Mouse (Mus musculus) right cerebral cortex, adult 18-20 months (tissue): ENCODE measurements around the gene Iqsec1.

ENCODE experiments used
- DNase-seq: peaks from one replicate; pipeline ENCODE4 v3.0.0; 2022; ENCODE audit warnings: mixed read lengths

Gene Iqsec1

DNA sequence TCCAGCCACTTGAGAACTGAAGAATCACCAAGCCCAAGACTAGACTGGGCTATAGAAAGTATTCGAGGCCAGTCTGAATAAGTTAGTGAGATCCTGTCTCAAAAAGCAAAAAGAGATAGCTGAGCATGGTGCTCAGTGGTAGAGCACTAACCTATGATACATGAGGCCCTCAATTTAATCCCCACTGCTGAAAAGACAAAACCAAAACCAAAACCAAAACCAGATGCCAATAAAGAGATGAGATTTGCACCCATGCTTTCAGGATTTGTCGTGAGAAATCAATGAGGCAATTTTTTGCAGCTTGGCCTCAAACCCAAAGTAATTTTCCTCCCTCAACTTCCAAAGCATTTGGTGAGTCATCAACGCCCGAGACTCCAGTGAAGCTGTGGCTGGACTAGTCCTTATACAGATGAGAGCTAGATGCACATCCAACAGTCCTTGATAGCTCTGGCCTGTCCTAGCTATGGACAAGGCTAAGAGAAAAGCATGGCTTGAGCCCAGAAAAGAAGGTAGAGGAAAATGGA is 239.0 kb downstream of the Iqsec1 start:
- no peak for DNase-seq

DNA sequence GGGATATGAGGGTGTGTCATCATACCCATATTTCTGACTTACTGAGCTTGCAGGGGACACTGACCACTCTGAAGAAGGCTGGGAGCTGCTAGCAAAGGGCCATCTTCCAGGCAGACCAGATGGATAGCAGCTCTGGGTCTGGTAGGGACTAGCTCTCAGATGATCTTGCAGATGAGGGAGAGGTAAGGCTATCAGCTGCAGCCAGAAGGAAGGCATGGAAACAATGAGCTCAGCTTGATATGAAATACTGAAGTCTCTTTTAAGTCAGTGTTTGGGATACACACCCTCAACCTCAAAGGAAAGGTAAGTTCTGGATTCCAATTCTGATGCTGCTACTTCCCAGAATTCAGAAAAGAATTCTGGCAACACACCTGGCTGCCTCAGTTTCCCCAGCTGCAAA is 239.5 kb downstream of the Iqsec1 start:
- DNase-seq, result no peak

DNA sequence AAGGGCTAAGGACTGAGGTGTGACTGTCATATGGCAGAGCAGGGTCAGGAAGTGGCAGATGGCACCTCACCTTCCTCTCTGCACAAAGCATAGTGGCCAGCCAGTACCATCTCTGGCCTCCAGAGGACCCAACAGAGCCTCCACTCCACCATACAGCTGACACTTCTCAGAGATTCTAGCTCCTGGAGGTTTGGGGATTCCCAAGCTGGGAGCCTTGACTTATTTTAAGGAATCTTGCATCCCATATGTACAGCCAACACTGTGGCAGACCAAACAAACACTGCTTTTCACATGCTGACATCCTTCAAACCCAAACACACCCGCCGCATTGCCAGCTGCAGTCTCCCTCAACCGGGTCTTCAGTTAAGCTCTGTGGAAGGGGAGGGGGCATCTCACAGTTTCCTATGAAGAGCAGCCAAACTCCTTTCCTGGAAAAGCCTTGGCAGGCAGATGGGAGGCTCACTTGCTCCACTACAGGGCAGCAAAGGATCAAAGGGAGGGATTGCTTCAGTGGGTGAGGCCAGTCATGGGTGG is 242.1 kb downstream of the Iqsec1 start:
- DNase-seq, result no peak

DNA sequence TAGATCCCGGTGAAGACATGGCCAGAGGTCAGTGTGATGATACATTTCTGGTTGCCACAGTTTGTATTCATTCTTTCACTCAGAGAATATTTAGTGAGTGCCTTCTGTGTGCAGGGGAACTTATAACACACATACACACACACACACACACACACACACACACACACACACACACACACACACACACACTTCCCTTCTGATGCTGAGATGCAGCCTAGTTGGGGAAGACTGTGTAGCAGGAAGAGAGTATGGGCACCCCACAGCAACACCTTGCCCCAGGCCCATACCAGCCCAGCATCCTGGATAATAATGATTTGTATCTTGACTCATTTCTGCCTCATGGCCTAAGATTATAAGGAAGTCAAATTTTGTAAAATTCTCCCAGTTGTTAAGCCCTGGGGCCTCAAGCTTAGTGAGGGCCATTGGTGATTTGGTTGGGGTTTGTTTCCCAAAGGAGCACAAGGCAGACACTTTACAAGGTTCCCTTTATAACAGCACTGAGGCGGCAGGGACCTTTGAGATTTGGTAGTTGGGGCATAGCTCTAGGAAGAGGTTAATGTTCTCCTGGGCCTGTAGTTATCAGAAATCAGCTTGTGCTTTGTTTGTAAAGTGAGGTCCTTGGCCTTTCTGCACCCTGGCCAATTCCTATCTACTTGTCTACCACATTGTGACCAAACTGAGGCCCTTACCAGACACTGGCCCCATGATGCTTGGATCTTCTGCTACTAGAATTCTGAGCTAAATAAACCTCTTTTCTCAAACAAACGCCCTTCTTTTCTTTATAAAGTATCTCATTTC is 242.9 kb downstream of the Iqsec1 start:
- no peak for DNase-seq

DNA sequence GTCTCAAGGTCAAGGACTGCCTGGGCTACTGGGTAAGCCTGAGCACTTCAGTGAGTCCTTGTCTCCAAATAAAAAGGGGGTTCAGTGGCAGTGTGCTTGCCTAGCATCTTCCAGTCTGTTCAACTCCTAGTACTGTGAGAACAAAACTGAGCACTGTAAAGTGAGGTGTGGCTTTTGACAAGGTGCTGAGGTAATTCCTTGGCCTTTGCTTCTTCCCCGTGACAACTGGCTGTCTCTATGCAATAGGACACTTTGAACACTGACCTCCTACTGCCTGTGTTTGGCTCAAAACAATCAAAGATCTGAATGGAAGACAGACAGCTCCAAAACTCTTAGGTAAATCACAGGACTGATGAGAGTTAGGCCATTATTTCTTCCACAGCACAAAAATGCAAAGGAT is 246.0 kb downstream of the Iqsec1 start:
- no peak for DNase-seq

DNA sequence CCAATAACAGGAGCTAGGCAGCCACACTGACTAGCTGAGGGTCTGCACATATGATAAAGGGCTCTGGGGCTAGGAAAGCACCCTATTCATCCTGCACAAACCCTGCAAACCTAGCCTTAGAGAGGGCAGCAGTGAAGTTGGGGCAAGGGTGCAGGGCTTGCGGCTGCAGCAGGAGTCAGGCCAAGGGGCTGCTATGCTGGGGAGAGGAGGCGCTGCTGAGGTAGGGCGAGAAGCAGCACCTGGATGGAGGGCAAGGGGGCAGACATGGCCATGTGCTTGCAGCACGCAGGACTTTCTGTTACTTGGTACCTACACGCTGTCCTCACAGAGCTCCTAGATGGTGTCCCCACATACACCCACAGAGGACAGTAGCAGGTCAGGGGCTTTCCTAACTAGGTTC is 246.8 kb downstream of the Iqsec1 start:
- no peak for DNase-seq

DNA sequence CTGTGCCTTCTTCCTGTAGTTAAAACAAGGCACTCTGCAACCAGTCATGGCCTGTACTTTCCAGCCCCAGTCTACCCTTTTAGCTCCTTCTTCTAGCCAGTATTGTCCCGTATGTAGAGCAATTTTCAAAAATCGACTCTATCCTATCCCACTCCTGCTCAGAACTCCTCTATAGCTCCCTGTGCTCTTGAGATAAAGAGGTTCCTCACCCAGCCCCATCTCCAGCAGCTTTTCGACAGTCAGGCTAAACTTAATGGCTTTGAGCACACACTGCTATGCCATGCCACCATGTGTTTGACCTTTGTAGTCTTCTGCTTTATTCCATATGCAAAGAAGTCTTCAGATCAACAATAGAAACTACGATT is 247.4 kb downstream of the Iqsec1 start:
- no peak for DNase-seq

DNA sequence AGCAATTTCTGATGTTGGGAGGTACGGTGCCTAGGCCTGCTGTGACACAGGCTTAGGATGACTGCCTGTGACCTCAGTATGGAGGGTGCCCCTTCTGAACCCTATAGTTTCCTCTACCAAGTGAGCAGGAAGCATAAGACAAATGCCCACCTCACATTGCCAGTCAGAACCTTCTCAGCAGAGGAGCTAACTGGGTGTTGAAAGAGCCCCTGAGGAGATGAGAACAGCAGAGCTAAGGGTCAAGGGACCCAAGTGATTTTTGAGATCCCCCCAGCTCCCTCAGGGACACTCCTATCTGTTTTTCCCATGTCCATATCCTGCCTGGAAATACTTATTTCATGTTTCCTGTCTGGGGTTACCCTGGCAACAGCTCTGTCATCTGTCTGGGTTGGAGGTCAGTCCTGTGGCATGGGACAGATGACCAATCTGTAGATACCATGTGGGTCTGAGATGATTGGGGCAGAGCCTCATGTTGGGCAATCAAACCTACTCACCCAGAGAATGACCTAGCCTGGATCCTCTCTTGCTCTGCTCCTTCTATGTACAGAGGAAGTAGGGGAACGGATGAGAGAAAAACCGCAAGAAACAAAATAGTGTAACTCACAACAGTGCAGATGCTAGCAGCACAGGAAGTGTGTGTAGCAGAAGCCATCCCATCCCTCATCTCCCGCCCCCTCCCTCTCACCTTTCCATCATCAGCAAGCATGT is 248.0 kb downstream of the Iqsec1 start:
- no peak for DNase-seq

DNA sequence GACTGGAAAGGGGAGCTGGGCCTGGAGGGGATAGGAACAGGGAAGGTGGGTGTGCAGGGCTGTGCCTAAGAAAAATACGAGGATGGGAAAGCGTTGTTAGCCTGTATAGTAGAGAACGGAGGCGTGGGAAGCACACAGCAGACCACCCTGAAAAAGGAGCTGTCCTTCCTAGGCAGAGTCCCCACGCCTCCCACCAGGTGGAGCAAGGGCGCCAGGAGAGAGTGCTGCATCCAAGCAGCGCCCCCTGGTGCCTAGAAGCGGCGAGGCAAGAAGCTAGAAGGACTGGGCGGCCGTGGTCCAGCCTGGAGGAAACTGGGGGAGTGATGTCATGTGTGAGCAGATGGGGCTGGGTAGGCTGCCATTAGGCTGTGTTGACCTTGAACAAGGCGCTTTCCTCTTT is 251.1 kb downstream of the Iqsec1 start:
- DNase-seq, result peak; percentile 85

DNA sequence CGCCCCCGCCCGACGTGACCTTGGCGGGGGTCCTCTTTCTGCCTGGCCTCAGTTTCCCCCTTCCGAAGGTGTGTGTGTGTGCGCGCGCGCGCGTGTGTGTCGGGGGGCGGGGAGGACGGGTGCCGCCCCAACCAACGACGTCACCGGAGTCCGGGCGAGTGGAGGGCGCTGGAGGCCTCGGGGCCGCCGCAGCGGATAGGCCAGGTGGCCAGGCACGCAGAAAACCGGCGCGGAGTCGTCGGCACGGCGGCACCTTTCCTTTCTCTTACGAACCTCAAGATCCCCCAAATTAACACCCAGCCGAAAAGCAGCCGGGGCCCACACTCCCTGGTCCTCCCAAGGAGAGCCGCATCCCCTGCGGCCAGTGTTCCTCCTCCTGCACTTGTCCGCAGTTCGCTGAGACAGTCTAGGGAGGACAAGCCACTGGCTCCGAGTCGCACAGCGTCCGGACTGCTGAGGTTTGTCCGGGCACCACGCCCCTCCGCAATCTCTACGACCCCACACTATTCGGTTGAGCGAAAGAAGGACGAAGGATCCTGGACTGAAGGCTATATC is 251.7 kb downstream of the Iqsec1 start:
- DNase-seq, result peak; percentile 52

DNA sequence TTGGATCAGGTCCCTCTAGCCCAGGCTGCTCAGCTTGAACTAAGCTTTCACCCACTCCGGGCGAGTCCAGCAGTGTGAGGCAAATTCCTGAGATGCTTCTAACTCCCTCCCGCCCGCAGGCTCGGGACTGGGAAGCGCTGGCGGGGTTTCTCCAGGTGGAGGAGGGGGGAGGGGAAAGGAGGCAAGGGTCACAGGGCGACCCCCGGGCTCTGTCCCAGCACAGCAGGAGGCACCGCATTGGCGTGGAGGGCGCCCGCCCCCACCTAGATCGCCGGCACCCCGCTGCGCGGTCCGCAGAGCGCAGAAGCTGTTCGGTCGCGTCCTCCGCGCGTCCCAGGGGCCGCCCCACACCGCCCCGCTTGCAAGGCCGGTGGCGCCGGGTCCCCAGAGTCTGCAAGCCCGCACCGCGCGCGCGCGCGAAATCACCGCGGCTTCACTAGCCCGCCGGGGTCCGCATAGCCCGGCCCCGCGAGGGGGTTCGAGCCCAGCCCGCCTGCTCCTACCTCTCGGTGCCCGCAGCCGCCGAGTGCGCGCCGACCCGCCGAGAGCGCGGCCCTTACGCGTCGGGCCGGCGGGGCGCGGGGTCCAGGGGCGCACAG is 252.3 kb downstream of the Iqsec1 start:
- no peak for DNase-seq

DNA sequence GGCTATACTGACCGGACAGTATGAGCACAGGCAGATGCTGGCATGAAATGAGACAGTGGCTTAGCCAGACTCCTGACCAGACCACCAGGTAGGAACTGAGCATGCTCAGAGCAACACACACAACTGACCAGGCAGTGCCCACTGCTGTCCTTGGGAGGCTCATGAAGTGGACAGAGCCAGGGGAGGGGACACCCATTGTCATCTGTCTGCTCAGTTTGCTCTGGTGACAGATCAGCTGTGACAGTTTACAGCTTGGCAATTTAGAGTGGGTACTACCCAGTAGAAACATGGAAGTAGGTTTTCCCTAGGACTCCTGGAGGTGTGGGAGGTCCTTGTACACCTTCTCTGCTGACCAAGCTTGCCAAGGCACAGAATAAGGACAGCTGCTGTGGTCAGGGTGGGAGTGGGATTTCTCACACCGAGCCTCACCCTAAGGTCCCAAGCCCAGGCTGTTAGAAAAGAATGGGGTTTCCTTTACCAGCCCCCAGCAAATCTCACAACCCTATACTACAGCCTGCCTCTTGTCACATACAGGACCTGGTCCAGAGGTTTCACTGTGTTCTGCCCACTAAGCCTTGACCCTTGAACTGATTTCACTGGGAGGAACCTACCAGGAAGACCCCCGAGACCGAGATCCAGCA is 253.0 kb downstream of the Iqsec1 start:
- no peak for DNase-seq

DNA sequence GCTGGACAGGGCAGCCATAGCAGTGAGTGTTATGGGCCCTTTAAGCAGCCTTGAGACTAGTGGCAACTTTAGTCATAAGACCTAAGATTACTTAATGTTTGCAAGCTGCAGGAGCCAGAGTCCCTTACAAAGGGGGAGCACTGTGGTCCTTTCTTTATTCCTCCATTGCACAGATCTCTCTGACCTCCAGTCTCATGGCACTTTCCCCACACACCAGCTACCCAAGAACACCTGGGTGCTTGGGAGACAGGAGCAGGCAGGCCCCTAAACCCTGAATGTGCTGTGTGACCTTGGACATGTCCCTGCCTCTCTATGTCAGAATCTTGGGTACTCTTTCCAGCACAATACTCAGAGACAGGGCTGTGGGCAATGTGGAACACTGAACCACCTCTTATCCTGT is 253.7 kb downstream of the Iqsec1 start:
- DNase-seq, result no peak

DNA sequence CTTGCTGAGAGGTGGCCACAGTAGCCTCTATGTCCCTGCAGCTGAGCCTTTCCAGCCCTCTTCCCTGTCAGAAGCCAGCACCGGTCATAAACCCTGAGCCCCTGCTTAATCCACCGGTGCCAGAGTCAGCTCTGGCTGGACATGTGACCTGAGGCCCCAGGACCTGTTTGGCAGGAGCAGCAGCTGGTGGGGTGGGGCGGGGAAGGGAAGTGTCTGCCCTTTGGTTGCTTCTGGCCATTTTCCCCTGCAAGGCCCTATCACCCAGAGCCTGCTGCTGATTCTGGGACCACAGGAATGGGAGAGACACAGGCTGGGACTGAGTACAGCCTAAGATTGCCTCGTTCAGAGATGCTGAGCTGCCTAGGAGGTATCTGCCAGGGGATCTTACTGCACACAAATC is 257.2 kb downstream of the Iqsec1 start:
- no peak for DNase-seq

DNA sequence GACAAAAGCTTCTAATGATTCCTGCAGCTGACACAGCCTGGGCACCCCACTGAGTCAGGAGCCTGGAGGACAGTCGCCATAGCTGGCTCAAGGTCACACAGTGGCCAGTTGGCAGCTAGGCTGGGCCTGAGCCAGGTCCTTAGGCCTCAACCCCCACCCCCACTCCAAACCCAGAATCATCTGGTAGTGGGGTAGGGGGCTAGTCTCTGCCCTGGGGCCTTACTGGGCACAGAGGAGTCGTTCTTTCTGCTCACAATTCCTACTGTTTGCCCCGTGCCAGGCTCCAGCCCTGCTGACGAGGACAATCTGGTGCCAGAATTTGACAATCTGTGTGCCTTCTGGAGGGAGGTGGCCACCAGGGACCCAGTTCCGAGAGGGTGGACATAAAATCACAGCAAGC is 258.7 kb downstream of the Iqsec1 start:
- peak; percentile 52 for DNase-seq

DNA sequence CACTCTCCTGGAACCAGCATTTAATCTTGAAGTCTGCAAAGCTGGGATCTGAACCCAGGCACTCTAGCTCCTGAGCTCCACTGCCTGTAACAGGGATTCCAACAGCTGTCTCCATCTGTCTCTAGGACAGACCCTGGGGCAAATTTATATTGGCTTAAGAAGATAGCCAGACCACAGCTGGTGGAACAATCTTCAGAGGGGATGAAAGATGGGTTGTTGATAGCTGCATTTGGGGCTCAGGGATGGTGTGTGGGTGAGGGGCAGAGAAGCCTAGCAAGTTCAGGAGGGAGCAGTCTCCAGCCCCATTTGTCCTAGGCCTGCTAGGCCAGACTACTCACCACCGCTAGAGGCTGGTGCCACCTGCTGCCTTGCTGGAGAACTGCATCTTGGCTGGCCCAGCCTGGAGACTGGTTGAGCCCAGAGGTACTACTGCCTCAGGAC is 260.0 kb downstream of the Iqsec1 start:
- peak; percentile 80 for DNase-seq

DNA sequence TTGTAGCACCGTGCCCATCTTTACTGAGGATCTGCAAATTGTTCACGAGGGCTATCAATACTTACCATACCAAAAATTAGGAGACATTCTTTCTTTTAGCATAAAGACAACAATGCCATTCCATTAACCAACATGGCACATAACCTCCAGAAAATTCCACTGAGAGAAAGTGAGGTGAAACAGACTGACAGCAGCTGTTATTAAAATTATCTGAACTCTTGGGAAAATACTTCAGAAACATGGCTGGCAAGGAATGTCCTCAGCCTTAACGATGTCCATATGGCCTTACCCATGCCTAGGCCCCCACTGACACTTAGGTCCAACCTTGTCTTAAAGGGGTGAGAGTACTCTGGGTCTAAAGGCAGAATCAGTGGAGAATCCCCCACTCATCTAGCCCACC is 260.7 kb downstream of the Iqsec1 start:
- DNase-seq, result no peak

DNA sequence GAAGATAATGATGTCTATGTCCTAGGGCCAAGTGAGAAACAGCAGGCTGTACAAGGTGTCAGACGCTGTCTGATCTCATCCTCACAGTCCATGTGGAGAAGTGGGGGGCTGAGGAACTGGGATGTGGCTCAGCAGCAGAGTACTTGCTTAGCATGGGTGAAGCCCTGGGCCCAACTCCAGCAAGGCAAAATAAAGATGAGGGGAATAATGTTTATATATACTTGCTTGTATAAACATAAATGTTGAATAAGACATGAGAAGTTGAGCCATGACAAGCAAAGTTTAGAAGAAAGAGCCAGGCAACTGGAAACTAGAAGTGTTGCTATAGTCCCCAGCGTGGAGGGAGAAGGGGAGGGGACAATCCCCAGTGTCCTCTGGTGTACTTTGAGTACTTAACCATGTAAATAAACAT is 261.8 kb downstream of the Iqsec1 start:
- DNase-seq, result no peak

DNA sequence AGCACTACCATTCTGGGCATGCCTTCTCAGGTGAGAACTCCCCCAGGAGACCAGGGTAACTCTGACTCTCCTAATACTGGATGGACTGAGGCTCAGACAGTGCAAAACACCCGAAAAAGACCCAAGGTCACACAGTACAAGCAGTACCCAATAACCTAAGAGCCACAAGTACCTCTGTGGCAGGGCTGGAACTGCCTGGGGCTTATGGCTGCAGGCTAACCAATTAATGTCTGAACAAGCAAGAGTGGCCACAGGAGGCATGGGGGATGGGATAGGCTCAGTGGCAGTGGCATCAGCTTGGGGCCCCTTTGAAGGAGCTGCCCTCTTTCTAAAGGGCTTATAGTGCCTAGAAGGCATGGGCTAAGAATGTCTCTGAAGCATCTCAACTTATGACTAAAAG is 263.0 kb downstream of the Iqsec1 start:
- DNase-seq, result no peak

DNA sequence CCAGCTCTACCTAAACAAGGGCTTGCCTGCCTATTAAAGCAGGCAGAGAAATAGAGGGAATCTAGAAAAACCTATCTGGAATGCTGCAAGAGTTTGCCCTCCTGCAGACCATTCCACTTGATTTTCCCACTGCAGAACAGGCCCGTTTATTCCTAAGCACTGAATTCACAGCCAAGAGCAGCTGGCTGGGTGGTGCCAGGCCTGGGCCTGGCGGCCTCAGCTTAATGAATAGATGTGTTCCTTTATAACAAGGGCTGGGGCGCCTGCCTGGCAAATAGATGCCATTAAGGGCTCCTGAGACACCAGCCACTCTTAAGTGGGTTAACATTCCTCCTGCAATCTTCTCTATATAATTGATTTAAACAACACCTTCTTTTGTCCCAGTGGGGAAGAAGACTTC is 265.5 kb downstream of the Iqsec1 start:
- no peak for DNase-seq

DNA sequence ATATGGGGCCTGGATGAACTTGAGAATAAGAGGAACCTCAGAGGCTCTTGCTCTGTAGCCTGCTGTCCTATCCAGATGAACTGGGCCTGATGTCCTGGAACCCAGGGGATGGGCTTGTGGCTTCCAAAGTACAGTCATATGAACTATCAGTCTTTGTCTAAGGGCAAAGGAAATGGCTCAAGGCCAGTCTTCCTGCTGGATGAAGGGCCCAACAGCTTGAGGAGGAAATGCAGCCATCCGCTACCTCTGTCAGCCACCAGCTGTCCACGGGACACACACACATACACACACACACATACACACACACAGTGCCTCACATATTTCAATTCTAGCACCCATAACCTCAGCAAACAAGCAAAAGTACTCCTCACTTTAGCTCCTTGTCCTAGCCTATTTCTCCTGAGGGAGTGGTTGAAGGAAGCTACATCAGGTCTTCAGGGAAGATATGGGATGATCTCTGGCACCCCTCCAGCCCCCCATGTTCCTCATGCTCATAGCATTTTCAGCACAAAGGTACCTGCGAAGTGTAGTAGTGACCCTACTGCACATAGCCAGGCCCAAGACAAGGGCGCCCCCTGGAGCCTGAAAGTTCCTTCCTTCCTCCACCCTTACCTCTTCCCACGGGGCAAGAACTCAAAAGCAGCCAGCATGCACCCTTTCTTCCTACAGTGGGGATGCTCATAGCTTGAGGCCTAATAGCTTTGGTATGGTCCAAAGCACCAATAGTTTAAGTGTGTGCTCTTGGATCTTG is 267.3 kb downstream of the Iqsec1 start:
- no peak for DNase-seq

DNA sequence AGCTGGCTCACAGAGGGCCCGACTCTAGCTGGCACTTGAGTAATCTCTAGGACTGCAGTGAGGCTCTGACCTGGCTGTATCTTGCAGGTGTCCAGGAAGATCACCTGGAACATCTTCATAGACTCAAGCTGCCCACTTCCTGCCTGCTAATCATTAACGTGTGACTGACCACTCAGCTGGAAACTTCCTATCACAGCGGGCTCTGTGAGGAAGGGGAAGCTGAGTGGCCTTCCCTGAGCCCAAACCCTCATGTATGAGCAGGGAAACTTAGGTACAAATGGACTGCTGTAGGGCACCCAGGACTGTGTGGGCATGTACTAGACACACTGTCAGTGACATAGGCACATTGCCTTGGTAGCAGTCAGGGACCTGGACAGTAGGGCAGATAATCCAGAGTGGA is 268.3 kb downstream of the Iqsec1 start:
- DNase-seq, result no peak
